Mouse (Mus musculus) brain, adult 2 months (tissue): Measurements from ENCODE around the gene S100pbp.

Experiments used
- DNase-seq: peaks from one replicate; pipeline ENCODE4 v3.0.0; 2011; ENCODE audit warnings: low read depth, low spot score

S100pbp gene

DNA sequence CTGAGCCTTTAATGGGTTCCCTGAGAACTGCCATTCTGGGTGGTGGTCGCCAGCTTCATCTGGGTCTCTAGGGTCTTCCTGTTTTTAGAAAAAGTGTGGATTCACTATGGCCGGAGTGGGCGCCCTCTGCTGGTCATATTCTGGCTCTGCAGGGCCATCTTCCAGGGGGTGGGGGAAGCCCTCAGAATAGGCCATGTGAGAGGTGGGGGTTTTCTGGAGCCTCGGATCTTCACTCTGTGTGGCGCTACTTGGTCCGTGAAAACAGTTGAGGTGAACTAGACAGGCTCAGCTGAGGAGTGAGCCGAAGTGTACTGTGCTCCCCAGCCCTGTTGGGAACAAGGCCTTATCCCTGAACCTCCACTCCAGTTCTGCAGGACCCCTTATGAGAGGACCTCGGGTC lies 59.4 kb downstream of the S100pbp start:
- DNase-seq = peak; percentile 61

DNA sequence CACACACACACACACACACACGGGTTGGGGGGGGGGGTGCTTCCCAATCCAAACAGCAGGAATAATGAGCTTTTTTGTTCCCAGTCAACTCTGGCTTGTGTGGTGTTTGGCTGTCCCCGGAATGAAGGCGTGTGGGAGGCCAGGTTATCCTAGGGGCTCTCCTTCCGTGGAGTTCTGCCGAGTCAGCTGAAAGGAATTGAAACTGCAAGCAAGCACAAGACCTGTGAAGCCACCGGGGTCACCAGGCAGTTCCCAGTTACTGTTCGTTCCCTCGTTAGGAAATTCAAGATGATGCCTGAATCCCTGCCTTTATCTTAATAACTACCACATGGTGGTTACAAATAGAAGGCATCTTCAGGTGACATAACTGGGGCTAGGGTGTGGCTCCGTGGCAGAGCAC lies 60.1 kb downstream of the S100pbp start:
- DNase-seq = no peak

DNA sequence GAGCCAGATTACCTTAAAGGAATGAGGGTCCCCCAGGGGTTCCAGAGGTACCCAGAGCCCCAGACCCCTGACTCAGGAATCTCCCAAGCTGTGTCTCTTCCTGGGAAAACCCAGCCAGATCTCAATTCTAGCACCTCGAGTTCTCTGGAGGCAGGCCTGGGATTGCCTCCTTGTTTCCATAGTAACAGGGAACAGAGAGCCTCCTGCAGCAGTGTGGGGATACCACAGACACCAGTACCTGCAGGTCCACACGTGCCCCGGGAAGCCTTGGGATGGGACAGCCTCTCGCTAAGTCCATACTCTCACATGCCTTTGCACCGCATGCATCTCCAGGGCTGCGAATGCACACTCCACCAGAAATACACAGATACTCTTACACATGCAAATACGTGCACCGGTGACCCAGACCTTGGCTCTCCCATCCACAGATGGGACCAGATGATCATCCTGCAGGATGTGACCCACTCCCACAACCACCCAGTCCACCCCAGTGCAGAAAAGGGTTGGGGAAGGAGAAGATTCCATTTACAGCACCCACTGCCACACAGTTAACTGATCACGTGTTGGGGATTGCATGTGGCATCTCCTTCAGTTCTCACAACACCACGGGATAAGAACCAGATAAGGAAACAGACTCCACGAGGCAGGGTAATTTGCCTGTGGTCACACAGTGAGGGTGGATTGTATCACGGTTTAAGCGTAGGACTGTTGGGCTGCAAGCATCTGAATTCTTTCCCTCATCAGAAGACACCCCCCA lies 60.8 kb downstream of the S100pbp start:
- peak; percentile 86 for DNase-seq

DNA sequence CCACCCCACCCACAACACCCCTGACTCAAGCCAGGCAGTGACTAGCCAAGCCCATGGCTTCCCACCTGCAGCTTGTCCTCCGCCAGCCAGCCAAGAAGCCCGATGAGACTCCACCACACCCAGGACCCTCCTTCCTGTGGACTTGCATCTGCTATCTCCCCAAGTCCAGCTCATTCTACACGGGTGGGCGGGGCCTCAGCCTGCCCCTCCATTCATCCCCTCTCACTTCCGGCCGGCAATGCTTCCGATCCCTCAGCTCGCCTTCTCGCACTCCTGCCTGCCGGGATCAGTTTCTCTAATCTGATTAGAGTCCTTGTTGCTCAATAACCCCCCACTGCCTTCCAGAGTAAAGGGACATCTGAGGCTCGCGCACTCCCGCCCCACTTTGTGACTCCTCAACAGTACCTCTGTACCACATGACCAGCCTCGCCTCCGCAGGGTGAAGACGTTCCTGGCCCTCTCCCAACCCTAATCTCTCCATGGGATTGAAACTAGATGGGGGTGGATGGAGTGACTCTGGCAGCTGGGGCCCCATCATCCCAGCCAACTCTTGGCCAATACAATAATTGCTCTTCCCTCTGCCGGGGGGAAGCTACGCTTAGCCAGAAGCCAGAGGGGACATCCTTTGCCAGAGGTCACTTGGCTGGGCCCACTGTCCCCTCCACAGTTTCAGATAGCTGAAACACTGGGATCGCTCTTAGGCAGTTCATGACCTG lies 63.6 kb downstream of the S100pbp start:
- DNase-seq = no peak

DNA sequence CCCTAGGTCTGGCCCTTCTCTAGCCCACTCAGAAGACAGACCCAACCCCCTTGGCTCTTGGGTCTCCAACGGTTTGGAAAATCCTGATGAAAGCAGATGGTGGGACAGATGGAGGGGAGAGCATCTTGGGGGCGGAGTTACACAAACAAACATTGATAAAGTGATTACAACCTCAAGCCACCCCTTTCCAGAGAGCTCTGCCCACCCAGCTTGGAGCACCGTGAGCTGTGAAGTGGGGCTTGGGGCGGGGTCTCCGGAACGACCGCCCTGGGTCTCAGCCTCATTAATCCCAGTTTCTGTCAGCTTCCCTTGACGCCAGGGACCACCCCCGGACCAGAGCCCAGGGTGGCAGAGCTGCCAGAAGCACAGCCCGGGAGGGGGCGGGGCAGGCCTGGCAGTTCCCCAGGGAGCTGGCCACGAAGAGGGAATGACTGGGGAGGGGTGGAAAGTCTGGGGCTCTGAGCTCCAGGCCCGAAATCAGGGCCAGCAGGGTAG lies 64.8 kb downstream of the S100pbp start:
- peak; percentile 59 for DNase-seq

DNA sequence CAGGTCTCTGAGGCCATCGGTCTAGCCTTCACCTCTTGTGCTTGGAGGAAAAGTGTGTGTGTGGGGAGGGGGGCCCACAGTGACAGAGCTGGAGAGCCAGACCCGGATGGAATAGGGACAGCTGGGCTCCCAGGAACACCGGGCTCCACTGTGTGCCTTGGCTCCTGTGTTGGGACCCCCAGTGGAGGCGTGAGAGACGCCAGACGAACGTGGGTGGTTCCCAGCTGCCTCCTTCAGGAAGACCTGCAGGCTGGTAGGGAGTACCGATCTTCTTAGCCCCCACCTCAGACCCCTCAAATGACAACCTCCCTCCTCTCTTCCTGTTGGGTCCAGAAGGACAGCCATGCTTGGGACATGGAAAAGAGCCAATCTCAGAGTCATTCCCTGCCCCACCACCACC lies 66.8 kb downstream of the S100pbp start:
- DNase-seq = peak; percentile 69

DNA sequence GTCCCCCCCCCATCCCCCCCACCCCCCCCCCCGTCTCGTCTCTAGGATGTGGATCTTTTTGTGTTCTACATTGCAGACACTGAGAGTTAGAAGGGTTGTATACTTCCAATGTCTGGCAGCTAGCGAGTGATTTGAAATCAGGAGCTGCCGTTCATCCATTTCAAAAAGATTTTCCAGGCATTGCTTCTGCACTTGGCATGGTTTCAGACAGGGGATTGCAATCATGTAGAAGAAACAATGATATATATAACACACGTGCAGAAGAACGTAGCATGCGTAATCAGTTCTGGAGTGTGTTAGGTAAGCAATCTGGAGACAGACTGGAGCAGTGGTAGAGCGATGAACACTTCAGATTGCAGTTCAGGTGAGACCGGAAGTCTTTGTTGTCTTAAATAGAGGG lies 67.4 kb downstream of the S100pbp start:
- DNase-seq = peak; percentile 45

DNA sequence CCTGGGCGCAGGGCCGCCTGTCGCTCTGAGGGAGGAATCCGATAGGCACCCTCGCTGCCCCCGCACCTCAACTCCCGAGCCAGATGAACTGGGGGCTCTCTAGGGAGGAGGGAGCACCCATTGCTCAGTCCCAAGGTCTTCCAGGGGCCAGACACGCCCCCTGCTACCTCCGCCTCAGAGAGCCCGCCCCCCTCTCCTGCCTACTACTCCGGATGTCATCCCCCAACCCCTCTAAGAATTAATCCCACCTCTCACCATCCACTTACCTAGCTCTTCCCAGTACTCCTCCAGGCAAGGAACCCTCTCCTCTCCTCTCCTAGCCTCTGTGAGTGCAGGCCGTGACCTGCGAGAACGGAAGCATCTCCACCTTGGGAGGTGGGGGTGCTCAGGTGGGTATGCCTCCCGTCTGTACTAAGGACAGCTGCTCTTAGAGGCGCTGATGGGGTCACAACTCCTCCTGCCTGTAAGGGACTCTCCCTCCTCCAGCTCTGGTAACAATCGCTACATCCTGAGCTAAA lies 67.9 kb downstream of the S100pbp start, which contains the start of gene Hpca:
TSS of gene Hpca (minus strand) at position 468 of the 518 bp plus-strand sequence.
- peak; percentile 44 for DNase-seq

DNA sequence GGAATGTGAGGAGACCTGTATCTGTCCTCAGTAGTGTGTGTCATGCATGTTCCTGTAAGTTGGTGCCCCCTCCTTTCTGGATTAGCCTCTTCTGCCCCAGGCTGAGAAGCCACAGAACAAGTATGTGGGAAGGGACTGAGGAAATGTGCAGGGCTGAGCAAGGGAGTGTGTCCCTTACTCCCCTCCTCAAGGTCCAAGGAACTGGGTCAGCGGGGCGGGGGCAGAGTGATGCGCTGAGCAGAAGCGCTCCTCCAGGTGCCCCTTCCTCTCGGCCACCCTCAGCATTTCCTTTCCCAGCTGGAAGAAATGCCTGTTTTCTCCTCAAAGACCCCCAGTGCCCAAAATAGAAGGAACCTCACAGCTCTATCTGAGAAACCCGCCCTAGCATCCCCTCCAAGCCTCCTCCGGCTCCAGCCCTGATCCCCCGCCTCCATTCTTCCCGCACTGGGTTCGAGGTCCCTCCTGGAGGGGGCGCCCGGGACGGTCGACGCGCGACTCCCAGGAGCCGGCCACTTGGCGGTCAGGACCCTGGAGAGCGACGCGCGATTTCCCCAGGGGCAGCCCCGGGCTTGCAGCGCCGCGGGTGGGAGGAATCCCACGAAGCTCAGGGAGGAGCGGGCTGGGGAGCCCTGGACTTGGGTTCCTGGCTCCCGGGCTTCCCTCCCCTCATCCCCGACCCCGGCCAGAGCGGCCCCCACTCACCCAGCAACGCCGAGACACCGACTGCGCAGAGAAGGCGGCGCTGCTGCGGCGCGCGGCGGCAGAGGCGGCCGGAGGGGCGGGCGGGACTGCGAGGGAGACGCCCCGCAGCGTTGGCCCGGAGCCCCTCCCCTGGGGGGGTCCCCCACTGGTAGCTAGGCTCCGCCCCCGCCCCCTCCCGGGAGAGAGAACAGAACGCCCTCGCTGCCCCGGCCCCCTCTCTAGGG lies 68.7 kb downstream of the S100pbp start:
- peak; percentile 71 for DNase-seq

DNA sequence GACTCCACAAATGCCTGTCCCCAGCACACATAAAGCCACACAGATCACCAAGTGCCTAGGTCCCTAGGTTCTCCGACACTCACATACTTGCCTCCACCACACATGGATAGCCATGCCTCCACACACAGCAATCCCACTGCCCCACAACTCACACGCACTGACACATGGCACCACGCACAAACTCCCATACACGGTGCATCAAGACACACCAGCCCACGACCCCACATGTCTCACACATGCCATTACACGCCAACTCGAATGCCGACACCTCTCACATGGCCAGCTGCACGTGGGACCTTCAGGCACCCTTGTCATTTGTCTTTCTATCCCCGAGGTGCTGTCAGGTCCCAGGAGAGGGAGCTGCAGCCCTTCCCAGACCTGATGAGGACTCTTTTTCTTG lies 69.8 kb downstream of the S100pbp start:
- peak; percentile 59 for DNase-seq

DNA sequence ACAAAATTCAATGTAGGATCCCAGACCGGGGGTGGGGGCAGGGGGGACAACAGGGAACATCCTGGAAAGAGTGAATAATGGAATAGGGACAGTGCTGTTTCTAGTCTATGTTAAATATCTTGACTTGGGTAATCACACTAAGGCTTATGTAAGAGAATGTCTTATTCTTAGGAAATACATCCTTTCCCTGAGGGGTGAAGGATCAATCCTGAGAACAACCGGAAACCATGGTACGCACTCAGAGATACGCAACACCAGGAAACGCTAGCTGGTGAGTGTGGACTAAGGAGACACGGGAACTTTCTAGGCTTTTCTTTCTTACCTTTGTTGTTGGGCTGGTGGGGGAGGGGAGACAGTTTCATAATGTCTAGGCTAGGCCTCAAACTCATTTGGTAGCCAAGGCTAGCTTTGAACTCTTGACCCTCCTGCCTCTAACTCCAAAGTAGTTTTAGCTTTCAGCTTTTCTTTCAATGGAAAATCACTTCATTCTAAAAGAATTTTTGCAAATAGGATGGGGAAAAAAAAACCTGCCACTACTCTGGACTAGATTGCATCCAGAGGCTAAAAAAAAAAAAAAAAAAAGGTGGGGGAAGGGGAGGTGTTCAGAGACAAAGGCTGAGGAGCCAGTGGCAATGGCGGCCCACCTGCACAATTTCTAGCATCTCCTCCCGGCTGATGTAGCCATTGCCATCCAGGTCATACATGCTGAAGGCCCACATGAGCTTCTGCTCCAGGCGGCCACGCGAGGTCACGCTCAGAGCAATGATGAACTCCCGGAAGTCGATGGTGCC lies 71.6 kb downstream of the S100pbp start:
- no peak for DNase-seq

DNA sequence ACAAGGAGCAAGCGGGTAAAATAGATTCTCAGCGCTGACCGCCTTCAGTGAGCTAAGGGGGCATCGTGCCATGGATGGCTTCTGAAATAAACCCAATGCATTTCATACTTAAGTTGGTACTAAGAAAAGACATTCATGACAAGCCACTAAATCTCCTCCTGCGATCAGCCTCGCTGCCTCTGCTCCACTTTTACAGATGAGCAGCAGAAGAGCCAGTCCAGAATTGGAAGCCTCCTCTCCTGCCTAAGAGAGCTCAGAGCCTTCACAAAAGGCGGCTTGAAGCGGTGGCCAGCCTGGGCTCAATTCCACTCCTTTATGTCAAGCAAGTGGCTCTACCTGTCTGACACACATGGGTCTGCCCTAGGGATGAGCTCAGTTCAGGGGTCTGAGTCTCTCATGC lies 72.8 kb downstream of the S100pbp start:
- DNase-seq = peak; percentile 63

DNA sequence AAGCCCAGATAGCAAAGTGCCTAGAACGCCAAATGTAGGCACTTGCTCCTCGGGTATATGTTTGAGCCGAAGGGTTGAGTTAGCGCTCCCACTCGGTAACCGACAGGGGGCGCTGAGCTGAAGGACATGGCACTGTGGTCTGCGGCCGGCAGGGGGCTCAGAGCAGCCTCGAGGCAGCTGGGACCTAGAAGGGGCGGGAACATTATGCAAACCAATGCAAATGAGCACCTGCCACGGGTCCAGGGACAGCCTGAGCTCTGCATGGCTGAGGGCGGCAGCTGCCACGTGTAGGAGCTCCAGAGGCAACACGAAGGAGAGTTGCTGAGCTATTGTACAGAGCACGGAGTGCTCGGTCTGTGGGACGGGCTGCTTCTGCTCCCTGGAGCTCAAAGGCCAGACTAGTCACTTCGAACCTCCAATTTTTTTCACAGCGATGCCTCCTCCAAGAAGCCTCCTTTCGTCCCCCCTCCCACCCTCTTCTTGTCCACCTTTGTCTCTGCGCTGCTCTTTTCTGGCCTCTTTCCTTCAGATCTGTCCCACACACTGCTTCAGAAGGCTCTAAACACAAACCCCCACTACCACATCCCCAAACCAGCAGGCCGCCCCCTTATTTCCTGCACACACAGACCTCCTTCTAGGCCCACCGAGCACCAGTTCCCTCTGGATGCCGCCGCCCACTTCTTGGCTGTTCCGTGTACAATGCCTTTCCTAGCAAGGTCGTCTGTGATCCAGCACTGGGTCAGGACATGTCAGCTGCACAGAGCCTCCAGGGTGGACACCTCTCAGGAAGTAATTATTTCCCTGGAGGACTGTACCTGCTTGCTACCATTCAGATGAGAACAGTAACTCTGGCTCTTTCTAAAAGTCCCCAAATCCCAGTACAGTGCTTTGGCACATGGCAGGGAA lies 76.2 kb downstream of the S100pbp start:
- DNase-seq = peak; percentile 96

DNA sequence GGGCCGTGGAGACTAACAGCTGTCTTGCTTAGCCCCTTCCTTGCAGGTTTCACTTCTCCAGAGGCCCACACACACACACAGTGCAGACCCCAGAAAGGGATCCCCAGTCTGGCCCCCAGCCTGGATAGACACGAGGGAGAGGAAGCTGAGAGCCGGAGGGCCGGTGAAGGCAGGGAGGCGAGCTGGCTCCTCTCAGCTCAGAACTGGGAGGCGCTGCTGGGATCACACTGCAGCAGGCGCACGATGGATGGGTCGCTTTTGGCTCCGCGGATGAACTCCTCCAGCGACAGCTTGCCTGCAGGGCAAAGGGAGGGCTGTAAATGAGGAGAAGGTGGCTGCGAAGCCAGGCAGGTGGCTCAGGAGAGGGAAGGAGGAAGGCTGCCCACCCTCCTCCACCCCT lies 77.3 kb downstream of the S100pbp start:
- DNase-seq = no peak

DNA sequence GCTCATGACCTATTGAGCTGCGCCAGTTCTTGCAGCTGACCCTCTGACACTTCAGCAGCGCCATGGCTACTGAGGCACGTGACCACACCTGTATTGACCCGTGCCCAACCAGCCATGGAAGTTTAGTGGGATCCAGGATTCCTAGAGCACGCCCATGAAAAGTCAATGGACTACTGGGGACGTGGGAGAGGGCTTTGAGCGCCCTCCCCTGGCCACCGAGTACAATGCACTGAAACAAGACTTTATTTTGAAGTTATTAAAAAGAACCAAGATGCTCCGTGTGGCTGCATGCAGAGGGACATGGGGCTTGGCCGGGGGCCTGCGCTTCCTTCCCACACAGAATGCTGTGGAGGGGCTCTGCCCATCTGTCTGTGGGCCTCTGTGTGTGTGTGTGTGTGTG lies 78.2 kb downstream of the S100pbp start:
- DNase-seq = peak; percentile 49

DNA sequence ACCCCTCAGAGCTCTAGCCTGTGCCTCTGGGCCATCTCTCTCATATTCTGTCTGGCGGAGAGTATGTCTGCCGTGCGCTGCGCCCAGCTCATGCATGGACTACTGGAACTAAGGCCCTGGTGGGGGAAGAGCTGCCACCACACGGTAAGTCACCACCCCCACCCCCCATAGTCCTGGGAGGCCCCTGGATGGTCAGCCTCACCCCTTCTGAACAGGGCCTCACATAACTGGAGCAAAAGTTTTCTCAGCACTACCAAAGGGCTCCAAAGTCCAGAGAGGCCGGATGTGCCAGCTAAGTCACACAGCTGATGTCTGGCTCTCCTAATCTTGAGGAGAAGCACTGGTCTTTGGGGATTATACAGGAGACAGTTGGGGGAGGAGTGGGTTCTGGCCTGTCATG lies 78.7 kb downstream of the S100pbp start:
- no peak for DNase-seq

DNA sequence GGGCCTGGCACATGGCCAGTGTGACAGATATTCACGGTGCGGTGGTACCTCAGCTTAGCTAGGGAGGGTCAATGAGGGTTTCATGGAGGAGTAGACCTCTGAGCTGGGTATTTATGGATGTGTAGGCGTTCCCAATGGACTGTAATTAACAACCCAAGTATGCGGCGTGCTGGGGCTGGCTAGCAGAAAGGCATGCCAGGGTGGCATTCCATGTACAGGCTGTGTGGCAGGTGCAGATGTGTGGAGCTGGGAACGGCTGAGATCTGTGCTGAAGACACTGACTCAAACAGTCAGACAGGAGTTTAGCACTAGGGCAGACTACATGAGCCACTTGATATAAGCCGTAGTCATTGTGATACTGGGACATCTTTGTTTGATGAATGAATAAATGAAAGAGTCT lies 80.9 kb downstream of the S100pbp start:
- DNase-seq = no peak

DNA sequence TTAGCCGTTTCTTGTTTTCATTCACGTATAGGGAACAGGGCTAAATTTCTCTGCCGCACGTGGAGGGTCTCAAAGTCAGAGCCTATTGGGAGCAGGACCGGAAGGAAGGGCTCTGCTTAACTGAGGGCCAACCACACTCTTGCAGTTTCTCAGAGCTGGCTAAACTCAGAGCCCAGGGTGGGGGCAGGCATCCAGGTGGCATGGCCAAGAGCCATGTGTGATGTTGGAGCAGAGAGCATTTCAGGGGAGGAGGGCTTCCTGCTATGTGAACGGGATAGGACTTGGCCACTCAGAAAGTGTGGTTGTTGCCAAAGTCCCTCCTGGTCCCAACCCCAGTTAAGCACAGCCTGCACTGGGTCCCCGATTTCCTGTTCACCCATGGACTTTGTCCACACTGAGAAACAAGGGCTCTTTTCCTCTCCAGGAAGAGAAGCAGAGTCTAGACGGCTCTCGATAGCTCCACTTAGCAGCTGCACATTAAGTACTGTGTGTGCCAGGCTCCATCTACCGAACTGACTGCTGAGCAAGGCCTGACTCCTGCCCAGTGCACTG lies 82.1 kb downstream of the S100pbp start:
- no peak for DNase-seq

DNA sequence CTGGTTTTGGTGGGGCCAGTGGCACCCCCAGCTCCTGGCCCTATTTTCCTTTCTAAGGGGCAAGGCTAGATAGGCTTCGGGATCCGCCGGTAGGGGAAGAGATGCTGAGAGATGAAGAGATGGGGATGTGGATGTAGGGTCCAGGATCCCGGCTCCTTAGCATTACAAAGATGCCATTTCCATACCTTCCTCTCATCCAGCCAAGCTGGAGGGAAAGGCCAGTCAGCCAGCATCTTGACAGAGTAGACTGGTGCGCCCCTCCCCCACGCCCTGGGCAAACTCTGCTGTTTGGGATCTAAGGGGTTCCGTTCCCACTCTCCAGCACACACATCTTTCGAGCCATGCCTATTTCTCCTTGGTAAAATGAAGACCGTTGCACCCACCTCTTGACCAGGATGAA lies 83.5 kb downstream of the S100pbp start:
- DNase-seq = no peak

DNA sequence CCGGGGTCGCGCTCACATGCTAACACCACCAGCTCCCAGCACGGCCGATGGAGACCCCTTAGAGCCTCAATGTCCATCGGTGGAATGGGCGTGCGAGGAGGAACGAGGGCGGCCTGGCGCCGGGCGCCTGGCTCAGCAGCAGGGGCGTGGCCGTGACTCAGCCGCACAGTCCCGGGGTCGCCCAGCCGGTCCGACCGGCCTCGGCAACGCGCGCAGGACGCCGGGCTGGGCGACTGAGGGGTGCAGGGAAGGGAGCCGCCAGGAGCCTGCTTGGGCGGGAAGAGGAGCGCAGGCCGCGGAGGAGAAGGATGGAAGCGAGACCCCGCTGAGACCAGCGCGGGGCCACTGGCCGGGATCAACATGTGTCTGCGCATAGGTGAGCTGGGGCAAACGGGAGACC lies 84.2 kb downstream of the S100pbp start, which contains the start of gene Tmem54:
TSS of gene Tmem54 (plus strand) at position 193 of the 400 bp plus-strand sequence.
- DNase-seq = no peak
